Mouse (Mus musculus): ENCODE measurements around the gene Apol6.

GRCm38 (mm10) chr15:77056791-77057051, 12.2 kb downstream of the Apol6 start:
- TF ChIP-seq USF1 (IDR thresholded peaks at IDR 0.05; ENCODE audit: low read depth, low read length) (no peak), EP300 (IDR thresholded peaks at IDR 0.05; ENCODE audit: low read depth in 1 of 2, low read length in 2 of 2) (no peak), POLR2A (IDR thresholded peaks at IDR 0.05; ENCODE audit: control insufficient read depth in 1 of 2, insufficient read depth in 1 of 2, low read depth in 1 of 2, low read length in 2 of 2, poor library complexity in 1 of 2) (no peak), ZNF384 (IDR thresholded peaks at IDR 0.05; ENCODE audit: low read depth, low read length) (no peak)

Measured in MEL (cell line).